Mouse (Mus musculus): ENCODE measurements around the gene Gpld1. TPM values are rescaled to one million over a fixed set of nuclear protein-coding genes. Genes with fewer than 3 reads are reported as not detected.

Gene Gpld1
- total RNA-seq (2014; fragmentation: Nextera tagmentation) (not detected in 2 replicates), total RNA-seq (2017) (0.22 and 0.23 TPM in 2 replicates), polyA plus RNA-seq (2012) (0.01 and 0.02 TPM in 2 replicates)

- no peak for ATAC-seq (ENCODE audit: extremely low read depth, insufficient number of reproducible peaks, low FRiP score, poor library complexity, severe bottlenecking)
Observed at GRCm38 (mm10) chr13:24942512-24943282, at the start of gene Gpld1. Gene Gpld1 (plus strand): TSS chr13:24943152.

GRCm38 (mm10) chr13:24893880-24894279 is 49.1 kb upstream of the Gpld1 start:
- H3K4me1 ChIP-seq (ENCODE audit: insufficient read depth, low read depth, low read length): no peaks in the 10 kb centered on the region
- DNase-seq (ENCODE audit: low spot score) (no peak), ATAC-seq (ENCODE audit: extremely low read depth, insufficient number of reproducible peaks, low FRiP score, poor library complexity, severe bottlenecking) (no peak)
- TF ChIP-seq GATA1 (IDR thresholded peaks at IDR 0.05; ENCODE audit: borderline replicate concordance, low read length) (no peak), TAL1 (conservative IDR thresholded peaks at IDR 0.05; ENCODE audit: low read depth, low read length) (no peak), POLR2AphosphoS5 (IDR thresholded peaks at IDR 0.05; ENCODE audit: insufficient replicate concordance, low read depth, low read length) (no peak)
- no peak overlapping the region for H3K4me3 ChIP-seq (ENCODE audit: low read depth, low read length)
- no peaks in the 10 kb centered on the region for H3K27me3 ChIP-seq (ENCODE audit: insufficient read depth, low read length)
- no peaks in the 10 kb centered on the region for H3K9me3 ChIP-seq (replicated peaks)
- no peaks in the 10 kb centered on the region for H3K36me3 ChIP-seq (replicated peaks)

More at GRCm38 (mm10) chr13:24942512-24943282, at the start of gene Gpld1:
- TF ChIP-seq CTCF (IDR thresholded peaks at IDR 0.05; ENCODE audit: low read depth, low read length) (no peak), POLR2AphosphoS5 (IDR thresholded peaks at IDR 0.05; ENCODE audit: insufficient replicate concordance, low read depth, low read length) (no peak), TAL1 (conservative IDR thresholded peaks at IDR 0.05; ENCODE audit: low read depth, low read length) (no peak)
- no peak for DNase-seq (ENCODE audit: low spot score)
- peaks cover 8% of the 10 kb centered on the region for H3K27me3 ChIP-seq (ENCODE audit: insufficient read depth, low read length)
- H3K36me3 ChIP-seq (replicated peaks): no peaks in the 10 kb centered on the region
- H3K4me1 ChIP-seq (ENCODE audit: insufficient read depth, low read depth, low read length): no peaks in the 10 kb centered on the region
- no peak within 1 kb of the TSS for H3K4me3 ChIP-seq (ENCODE audit: low read depth, low read length)
- H3K9me3 ChIP-seq (replicated peaks): no peaks in the 10 kb centered on the region

GRCm38 (mm10) chr13:24901916-24902315 is 41.0 kb upstream of the Gpld1 start:
- DNase-seq (ENCODE audit: low spot score) (no peak), ATAC-seq (ENCODE audit: extremely low read depth, insufficient number of reproducible peaks, low FRiP score, poor library complexity, severe bottlenecking) (no peak)
- Histone ChIP-seq H3K4me1 (ENCODE audit: insufficient read depth, low read depth, low read length) (no peaks in the 10 kb centered on the region), H3K9me3 (replicated peaks) (no peaks in the 10 kb centered on the region), H3K27me3 (ENCODE audit: insufficient read depth, low read length) (peaks cover 14% of the 10 kb centered on the region), H3K4me3 (ENCODE audit: low read depth, low read length) (no peak overlapping the region), H3K36me3 (replicated peaks) (no peaks in the 10 kb centered on the region)
- TF ChIP-seq TAL1 (conservative IDR thresholded peaks at IDR 0.05; ENCODE audit: low read depth, low read length): no peak
- no peak for TF ChIP-seq GATA2 (IDR thresholded peaks at IDR 0.05; ENCODE audit: borderline replicate concordance, low read depth, low read length)
- TF ChIP-seq CTCF (IDR thresholded peaks at IDR 0.05; ENCODE audit: low read depth, low read length): no peak
- no peak for TF ChIP-seq GATA1 (IDR thresholded peaks at IDR 0.05; ENCODE audit: borderline replicate concordance, low read length)
- TF ChIP-seq POLR2AphosphoS5 (IDR thresholded peaks at IDR 0.05; ENCODE audit: insufficient replicate concordance, low read depth, low read length): no peak

- no peaks in the 10 kb centered on the region for H3K9me3 ChIP-seq (replicated peaks)
- H3K36me3 ChIP-seq (replicated peaks): no peaks in the 10 kb centered on the region
- ATAC-seq (ENCODE audit: extremely low read depth, insufficient number of reproducible peaks, low FRiP score, poor library complexity, severe bottlenecking) (no peak), DNase-seq (ENCODE audit: low spot score) (no peak)
- no peak for TF ChIP-seq GATA2 (IDR thresholded peaks at IDR 0.05; ENCODE audit: borderline replicate concordance, low read depth, low read length)
- no peak for TF ChIP-seq GATA1 (IDR thresholded peaks at IDR 0.05; ENCODE audit: borderline replicate concordance, low read length)
- no peak for TF ChIP-seq CTCF (IDR thresholded peaks at IDR 0.05; ENCODE audit: low read depth, low read length)
- no peak for TF ChIP-seq TAL1 (conservative IDR thresholded peaks at IDR 0.05; ENCODE audit: low read depth, low read length)
- TF ChIP-seq POLR2AphosphoS5 (IDR thresholded peaks at IDR 0.05; ENCODE audit: insufficient replicate concordance, low read depth, low read length): no peak
- H3K27me3 ChIP-seq (ENCODE audit: insufficient read depth, low read length): peaks cover 24% of the 10 kb centered on the region
- H3K4me3 ChIP-seq (ENCODE audit: low read depth, low read length): no peak overlapping the region
- H3K4me1 ChIP-seq (ENCODE audit: insufficient read depth, low read depth, low read length): no peaks in the 10 kb centered on the region
Observed at GRCm38 (mm10) chr13:24903412-24903811, 39.5 kb upstream of the Gpld1 start.

GRCm38 (mm10) chr13:24905422-24905821 is 37.5 kb upstream of the Gpld1 start:
- peaks cover 28% of the 10 kb centered on the region for H3K27me3 ChIP-seq (ENCODE audit: insufficient read depth, low read length)
- H3K4me3 ChIP-seq (ENCODE audit: low read depth, low read length): no peak overlapping the region
- no peaks in the 10 kb centered on the region for H3K9me3 ChIP-seq (replicated peaks)
- TF ChIP-seq POLR2AphosphoS5 (IDR thresholded peaks at IDR 0.05; ENCODE audit: insufficient replicate concordance, low read depth, low read length) (no peak), GATA2 (IDR thresholded peaks at IDR 0.05; ENCODE audit: borderline replicate concordance, low read depth, low read length) (no peak), TAL1 (conservative IDR thresholded peaks at IDR 0.05; ENCODE audit: low read depth, low read length) (no peak), GATA1 (IDR thresholded peaks at IDR 0.05; ENCODE audit: borderline replicate concordance, low read length) (no peak), CTCF (IDR thresholded peaks at IDR 0.05; ENCODE audit: low read depth, low read length) (no peak)
- no peak for ATAC-seq (ENCODE audit: extremely low read depth, insufficient number of reproducible peaks, low FRiP score, poor library complexity, severe bottlenecking)
- H3K36me3 ChIP-seq (replicated peaks): no peaks in the 10 kb centered on the region
- DNase-seq (ENCODE audit: low spot score): no peak
- no peaks in the 10 kb centered on the region for H3K4me1 ChIP-seq (ENCODE audit: insufficient read depth, low read depth, low read length)

GRCm38 (mm10) chr13:24906831-24907570 is 36.0 kb upstream of the Gpld1 start:
- Histone ChIP-seq H3K4me3 (ENCODE audit: low read depth, low read length) (no peak overlapping the region), H3K36me3 (replicated peaks) (no peaks in the 10 kb centered on the region), H3K4me1 (ENCODE audit: insufficient read depth, low read depth, low read length) (no peaks in the 10 kb centered on the region), H3K9me3 (replicated peaks) (no peaks in the 10 kb centered on the region), H3K27me3 (ENCODE audit: insufficient read depth, low read length) (peaks cover 31% of the 10 kb centered on the region)
- ATAC-seq (ENCODE audit: extremely low read depth, insufficient number of reproducible peaks, low FRiP score, poor library complexity, severe bottlenecking) (no peak), DNase-seq (ENCODE audit: low spot score) (no peak)
- TF ChIP-seq GATA2 (IDR thresholded peaks at IDR 0.05; ENCODE audit: borderline replicate concordance, low read depth, low read length): no peak
- no peak for TF ChIP-seq POLR2AphosphoS5 (IDR thresholded peaks at IDR 0.05; ENCODE audit: insufficient replicate concordance, low read depth, low read length)
- TF ChIP-seq TAL1 (conservative IDR thresholded peaks at IDR 0.05; ENCODE audit: low read depth, low read length): no peak
- no peak for TF ChIP-seq CTCF (IDR thresholded peaks at IDR 0.05; ENCODE audit: low read depth, low read length)
- no peak for TF ChIP-seq GATA1 (IDR thresholded peaks at IDR 0.05; ENCODE audit: borderline replicate concordance, low read length)

Data from G1E (cell line).